Mouse (Mus musculus) cerebellum, postnatal 4 days (tissue): ENCODE measurements around the gene Ccdc88a.

ENCODE experiments used
- DNase-seq, 2 experiments: peaks; one replicate each; pipeline ENCODE4 v3.0.0; 2022; ENCODE audit warnings: low spot score in 2 of 2, mixed read lengths in 1 of 2

The Ccdc88a gene

GRCm38 (mm10) chr11:29548504-29549424 is 175.3 kb downstream of the Ccdc88a start:
- DNase-seq, result no peak

GRCm38 (mm10) chr11:29549425-29549778 is 175.9 kb downstream of the Ccdc88a start:
- DNase-seq, result no peak
